Mouse (Mus musculus) embryonic fibroblast, embryonic 13.5 days (primary cell): ENCODE data around the gene Erbb3.

Experiments
- CTCF ChIP-seq: IDR thresholded peaks from 2 replicates; pipeline ENCODE4 v1.5.1; 2011; ENCODE audit warnings: mild to moderate bottlenecking, control low read depth, low read length, moderate library complexity, borderline replicate concordance; ENCODE audit not compliant: insufficient read depth
- POLR2A ChIP-seq: IDR thresholded peaks from 2 replicates; pipeline ENCODE4 v1.6.1; 2011; ENCODE audit warnings: low read depth, mild to moderate bottlenecking, control low read depth, low read length, moderate library complexity

DNA sequence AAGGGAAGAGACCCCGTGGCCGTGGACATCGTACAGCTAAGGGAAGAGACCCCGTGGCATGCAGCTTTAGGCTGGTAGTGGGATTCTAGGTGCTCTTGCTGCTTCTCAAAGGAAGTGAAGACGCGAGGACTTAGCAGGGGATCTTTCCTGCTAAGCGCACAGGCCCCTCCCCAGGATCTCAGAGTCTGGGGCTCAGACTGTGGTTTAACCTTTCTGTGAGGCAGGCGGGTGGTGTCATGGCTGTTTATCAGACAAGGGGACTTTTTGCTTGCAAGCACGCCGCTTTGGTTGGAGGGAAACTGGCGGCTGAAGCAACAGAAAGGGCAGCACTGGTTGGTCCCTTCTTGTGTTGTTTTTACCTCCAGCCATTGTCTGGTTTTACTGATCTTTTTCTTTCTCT lies 47.6 kb upstream of the Erbb3 start:
- TF ChIP-seq POLR2A (no peak), CTCF (no peak)
